Mouse (Mus musculus): ENCODE measurements around the gene Vars. TPM values are rescaled to one million over a fixed set of nuclear protein-coding genes. Genes with fewer than 3 reads are reported as not detected.
"Not testable (repeated sequence)": the region's sequence is repeated elsewhere in the genome, so short reads cannot be mapped to it uniquely, and the experiment has no call there.

The Vars gene
- polyA plus RNA-seq, 1 experiment from 2014 or later = 88.4 TPM

DNA sequence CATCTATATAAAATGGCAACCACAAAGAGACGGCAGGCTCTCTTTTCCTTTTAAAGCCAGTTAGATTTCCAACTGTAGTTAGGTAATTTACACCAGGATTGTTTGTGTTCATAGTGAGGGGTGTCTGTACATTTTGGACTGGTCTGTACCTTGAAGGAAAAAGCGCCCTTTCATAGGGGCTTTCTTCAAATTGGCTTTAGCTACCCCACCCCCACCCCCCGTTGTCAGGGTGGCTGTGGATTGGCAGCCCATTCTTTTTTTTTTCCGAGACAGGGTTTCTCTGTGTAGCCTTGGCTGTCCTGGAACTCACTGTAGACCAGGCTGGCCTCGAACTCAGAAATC is 3.7 kb upstream of the Vars start:
- WGBS = 89% methylated on average over 5 of the region's 5 CpGs
- Histone ChIP-seq H3K4me3 (no peak overlapping the region), H3K4me2 (peak overlapping the region; percentile 12), H3K27ac (no peak overlapping the region), H3K9me3 (replicated peaks) (no peaks in the 10 kb centered on the region), H3K4me1 (peaks cover 44% of the 10 kb centered on the region), H3K9ac (0 out of 2 replicates have a peak overlapping the region, but pooled peaks have one; percentile 12), H3K27me3 (no peaks in the 10 kb centered on the region), H3K36me3 (ENCODE audit: poor library complexity, severe bottlenecking) (peaks cover 35% of the 10 kb centered on the region)
- no peak for ATAC-seq

DNA sequence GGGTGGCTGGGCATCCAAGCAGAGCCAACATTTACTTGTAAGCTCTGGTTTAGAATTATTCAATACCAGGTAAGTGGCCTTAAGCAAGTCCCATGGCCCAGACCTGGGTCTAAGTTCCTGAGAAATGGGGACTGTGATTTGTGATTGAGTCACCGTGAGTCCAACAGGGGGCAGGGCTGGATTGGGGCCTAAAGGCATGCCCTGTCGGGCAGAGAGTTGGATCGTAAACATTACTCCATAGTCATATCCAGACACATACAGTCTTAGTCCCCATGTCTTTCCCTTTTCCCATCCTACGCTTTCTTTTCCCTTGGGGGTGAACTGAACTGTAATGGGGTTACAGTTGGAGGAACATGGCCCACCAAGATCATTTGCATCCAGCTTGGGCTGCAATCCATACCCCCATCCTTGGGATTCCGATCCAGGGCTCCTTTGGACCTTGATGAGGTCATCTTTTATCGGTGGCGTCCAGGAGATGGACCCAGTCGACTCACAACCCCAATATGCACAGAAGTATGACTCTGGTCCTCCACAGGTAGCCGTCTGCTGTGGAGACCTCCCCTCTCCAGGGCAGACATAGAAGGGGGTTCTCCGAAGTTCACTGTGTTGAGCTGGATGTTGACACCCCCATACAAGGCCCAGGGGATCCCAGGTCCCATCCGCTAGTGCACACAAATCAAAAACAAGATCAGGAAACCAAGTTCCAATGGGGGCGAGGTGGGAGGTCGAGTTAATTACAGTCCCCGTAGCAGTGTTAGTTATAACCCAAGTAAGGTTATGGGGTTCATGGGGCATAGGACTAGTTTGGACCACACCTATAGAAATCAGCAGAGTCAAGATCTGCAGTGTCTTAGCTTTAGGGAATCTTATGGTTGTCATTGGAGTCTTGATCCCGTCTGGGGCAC is 2.0 kb upstream of the Vars start:
- peak overlapping the region; percentile 72; the same call in 1 of the 2 replicates for H3K9ac ChIP-seq
- peaks cover 28% of the 10 kb centered on the region for H3K36me3 ChIP-seq (ENCODE audit: poor library complexity, severe bottlenecking)
- H3K9me3 ChIP-seq (replicated peaks) = no peaks in the 10 kb centered on the region
- no peak overlapping the region for H3K27ac ChIP-seq
- WGBS = 95% methylated on average over 15 of the region's 15 CpGs
- H3K27me3 ChIP-seq = no peaks in the 10 kb centered on the region
- H3K4me2 ChIP-seq = peak overlapping the region; percentile 100
- peak overlapping the region; percentile 39 for H3K4me3 ChIP-seq
- peaks cover 59% of the 10 kb centered on the region for H3K4me1 ChIP-seq
- no peak for ATAC-seq

DNA sequence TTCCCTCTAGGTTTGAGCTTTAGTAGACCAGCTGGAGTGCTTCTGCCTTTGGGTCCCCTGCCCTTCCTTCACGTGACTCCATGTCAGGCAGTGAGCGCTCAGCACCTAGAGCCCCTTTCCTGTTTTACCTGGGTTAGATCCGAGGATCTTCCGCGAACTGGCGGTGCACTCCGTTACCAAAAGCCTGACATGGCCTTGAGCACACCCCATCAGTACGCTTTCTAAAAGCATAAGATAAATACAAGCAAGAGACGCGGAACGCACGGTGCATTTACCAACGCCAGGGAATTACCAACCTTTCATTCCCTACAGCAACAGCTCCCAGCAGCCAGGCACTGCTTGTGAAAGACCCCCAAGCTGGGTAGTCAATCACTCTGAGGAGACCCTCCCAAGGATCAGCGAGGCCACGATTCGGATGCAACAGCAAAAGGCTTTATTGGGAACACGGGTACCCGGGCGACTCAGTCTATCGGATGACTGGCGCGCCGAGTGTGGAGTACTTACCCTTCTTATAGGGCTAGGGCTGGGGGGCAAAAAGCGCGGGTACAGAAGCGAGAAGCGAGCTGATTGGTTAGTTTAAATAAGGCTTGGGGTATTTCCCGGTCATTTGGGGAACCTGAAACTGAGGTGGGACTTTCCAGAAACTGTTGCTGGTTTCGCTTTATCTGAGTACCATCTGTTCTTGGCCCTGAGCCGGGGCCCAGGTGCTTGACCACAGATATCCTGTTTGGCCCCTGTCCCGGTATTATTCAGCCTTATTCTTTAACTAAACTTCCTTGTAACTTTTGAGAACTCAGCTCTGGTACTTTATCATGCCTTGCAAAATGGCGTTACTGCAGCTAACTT is 693 bp upstream of the Vars start:
- peak overlapping the region; percentile 94 for H3K4me3 ChIP-seq

DNA sequence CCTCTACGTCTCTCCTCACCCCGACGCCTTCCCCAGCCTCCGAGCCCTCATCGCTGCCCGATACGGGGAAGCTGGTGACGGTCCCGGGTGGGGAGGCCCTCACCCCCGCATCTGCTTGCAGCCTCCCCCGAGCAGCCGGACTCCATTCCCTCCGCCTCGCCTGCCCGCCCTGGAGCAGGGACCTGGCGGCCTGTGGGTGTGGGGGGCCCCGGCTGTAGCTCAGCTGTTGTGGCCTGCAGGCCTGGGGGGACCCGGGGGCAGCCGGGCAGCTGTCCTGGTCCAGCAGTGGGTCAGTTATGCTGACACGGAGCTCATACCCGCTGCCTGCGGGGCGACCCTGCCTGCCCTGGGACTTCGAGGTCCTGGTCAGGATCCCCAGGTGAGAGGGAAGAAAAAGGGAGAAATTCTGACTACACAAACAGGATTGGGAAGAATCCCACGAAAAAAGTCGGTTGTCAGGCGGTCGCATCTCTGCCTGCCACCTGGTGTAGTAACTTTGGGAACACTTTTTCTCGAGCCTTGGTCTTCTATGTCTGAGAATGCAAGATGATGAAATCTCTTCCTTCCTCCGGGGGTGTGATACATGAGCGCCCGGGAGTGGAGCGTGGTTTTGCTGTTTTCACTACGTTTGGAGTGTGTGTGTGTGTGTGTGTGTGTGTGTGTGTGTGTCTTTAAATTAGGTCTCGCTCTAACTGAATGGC is 815 bp downstream of the Vars start:
- H3K27ac ChIP-seq = peak overlapping the region; percentile 98
- peak overlapping the region; percentile 94 for H3K4me3 ChIP-seq
- under 1% methylated on average over 35 of the region's 35 CpGs for WGBS
- H3K9ac ChIP-seq = peak overlapping the region; percentile 97
- no peaks in the 10 kb centered on the region for H3K9me3 ChIP-seq (replicated peaks)
- H3K4me1 ChIP-seq = peaks cover 56% of the 10 kb centered on the region
- peaks cover 51% of the 10 kb centered on the region for H3K36me3 ChIP-seq (ENCODE audit: poor library complexity, severe bottlenecking)
- no peaks in the 10 kb centered on the region for H3K27me3 ChIP-seq
- no peak for ATAC-seq
- peak overlapping the region; percentile 100 for H3K4me2 ChIP-seq

More for the DNA sequence above, 693 bp upstream of the Vars start:
- Histone ChIP-seq H3K4me2 (peak overlapping the region; percentile 100), H3K36me3 (ENCODE audit: poor library complexity, severe bottlenecking) (peaks cover 40% of the 10 kb centered on the region), H3K27ac (peak overlapping the region; percentile 98), H3K4me1 (peaks cover 59% of the 10 kb centered on the region), H3K9ac (peak overlapping the region; percentile 97)
- not testable (repeated sequence) for H3K27me3 ChIP-seq; H3K9me3 ChIP-seq (replicated peaks); ATAC-seq
- 25% methylated on average over 30 of the region's 32 CpGs for WGBS

DNA sequence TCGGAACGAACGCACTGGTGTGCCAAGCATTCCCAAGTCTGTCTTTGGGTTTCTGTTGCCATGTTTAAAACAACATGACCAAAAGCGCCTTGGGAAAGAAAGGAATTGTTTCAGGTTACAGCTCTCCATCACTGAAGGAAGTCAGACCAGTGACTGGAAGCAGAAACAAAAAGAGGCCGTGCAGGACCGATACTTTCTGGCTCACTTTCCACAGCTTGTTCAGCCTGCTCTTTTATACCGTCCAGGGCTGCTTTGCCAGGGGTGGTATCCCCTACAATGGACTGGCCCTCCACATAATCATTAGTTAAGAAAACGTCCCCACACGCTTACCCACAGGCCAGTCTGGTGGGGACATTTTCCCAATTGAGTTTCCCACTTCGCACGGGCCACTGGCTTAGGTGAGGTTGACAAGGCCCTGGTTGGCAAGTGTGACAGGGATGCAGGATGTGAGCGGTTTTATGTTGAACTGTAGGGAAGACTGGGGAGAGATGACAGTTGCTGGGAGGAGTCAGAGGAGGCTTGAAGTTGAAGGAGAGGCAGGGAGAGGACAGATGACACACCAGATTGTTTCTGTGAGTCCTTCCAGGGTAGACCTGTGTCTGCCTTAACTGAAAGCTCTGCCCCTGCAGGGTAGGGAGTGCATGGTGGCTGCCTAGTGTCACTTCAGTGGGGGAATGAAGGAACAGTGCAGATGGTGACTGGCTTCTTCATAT is 1.5 kb downstream of the Vars start:
- ATAC-seq = no peak
- H3K27ac ChIP-seq = peak overlapping the region; percentile 98

DNA sequence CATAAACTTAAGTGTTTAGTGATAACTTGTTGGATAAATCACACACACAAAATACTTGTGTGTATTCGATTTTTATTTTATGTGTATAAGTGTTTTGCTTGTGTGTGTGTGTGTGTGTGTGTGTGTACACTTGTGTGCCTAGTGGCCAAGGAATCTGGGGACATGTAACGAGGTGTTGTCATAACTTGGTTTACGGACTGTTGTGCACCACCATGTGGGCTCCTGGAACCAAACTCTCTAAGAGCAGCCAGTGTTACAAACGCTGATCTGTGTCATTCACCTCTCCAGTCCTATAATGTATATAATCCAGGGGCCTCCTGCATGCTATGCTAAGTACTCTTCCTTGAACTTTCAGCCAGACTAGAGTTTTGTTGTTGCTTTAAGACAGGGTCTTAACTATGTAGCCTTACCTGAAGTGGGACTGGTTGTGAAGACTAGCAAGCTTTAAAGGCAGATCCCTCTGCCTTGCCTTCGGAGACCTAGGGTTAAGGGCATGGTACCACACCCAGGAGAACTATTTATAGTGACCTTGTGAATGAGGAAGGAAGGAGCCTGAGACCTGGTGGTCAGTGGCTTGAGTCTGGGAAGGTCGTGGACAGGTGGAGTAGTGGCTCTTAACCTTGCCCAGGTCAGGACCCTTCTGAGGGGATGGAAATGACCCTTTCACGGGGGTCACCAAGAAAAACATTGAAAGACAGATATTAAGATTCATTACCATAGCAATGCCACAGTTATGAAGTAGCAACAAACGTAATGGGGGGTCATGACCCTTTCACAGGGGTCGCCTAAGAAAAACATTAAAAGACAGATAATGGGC is 2.4 kb downstream of the Vars start:
- no peak for ATAC-seq
- Histone ChIP-seq H3K27ac (0 out of 2 replicates have a peak overlapping the region, but pooled peaks have one; percentile 98), H3K9ac (peak overlapping the region; percentile 97), H3K4me3 (peak overlapping the region; percentile 94), H3K36me3 (ENCODE audit: poor library complexity, severe bottlenecking) (peaks cover 52% of the 10 kb centered on the region), H3K9me3 (replicated peaks) (no peaks in the 10 kb centered on the region), H3K27me3 (no peaks in the 10 kb centered on the region), H3K4me1 (peaks cover 41% of the 10 kb centered on the region), H3K4me2 (peak overlapping the region; percentile 100)
- 76% methylated on average over 9 of the region's 9 CpGs for WGBS

More for the DNA sequence above, 1.5 kb downstream of the Vars start:
- Histone ChIP-seq H3K4me1 (peaks cover 49% of the 10 kb centered on the region), H3K27me3 (no peaks in the 10 kb centered on the region), H3K9ac (peak overlapping the region; percentile 97), H3K4me2 (peak overlapping the region; percentile 100), H3K36me3 (ENCODE audit: poor library complexity, severe bottlenecking) (peaks cover 52% of the 10 kb centered on the region), H3K9me3 (replicated peaks) (no peaks in the 10 kb centered on the region), H3K4me3 (peak overlapping the region; percentile 94)
- 7% methylated on average over 12 of the region's 12 CpGs for WGBS

DNA sequence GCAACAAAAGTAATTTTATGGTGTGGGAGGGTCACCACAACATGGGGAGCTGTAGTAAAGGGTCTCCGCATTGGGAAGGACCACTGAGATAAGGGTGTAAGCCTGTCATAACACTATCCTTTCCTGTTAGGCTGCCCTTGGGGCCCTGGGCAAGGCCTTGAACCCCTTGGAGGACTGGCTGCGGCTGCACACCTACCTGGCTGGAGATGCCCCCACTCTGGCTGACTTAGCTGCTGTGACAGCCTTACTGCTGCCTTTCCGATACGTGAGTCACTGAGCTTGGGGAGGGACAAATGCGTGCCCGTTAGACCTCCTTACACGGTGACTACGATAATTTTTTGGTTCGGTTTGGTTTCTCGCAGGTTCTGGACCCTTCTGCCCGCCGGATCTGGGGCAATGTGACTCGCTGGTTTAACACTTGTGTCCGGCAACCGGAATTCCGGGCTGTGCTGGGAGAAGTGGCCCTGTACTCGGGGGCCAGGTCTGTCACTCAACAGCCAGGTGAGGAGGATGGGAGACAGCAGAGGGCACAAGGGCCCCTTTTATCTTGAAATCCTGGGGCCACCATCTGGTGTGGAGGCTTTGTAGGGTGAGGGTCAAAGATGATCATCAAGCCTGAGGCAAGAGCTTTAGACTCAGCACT is 3.4 kb downstream of the Vars start:
- WGBS = 95% methylated on average over 17 of the region's 17 CpGs
- H3K9ac ChIP-seq = no peak overlapping the region
- H3K36me3 ChIP-seq (ENCODE audit: poor library complexity, severe bottlenecking) = peaks cover 52% of the 10 kb centered on the region
- no peaks in the 10 kb centered on the region for H3K9me3 ChIP-seq (replicated peaks)
- no peak overlapping the region for H3K4me2 ChIP-seq
- H3K4me3 ChIP-seq = no peak overlapping the region
- H3K4me1 ChIP-seq = peaks cover 31% of the 10 kb centered on the region
- H3K27me3 ChIP-seq = no peaks in the 10 kb centered on the region
- H3K27ac ChIP-seq = no peak overlapping the region
- no peak for ATAC-seq

DNA sequence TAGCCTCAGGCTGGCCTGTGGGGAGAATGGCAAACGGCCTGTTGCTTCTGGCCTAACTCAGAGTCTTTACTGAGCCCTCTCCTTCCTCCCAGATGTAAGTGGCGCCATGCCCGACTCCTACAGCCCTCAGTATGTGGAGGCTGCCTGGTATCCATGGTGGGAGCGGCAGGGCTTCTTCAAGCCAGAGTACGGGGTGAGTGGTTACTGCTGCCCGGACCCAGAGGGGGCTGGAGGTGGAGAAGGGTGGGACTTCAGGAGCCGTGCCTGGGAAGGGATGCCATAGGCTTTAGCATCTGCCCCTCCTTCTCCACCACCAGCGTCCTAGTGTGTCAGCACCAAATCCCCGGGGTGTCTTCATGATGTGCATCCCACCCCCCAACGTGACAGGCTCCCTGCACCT is 4.4 kb downstream of the Vars start:
- no peaks in the 10 kb centered on the region for H3K9me3 ChIP-seq (replicated peaks)
- no peak overlapping the region for H3K4me2 ChIP-seq
- H3K4me3 ChIP-seq = no peak overlapping the region
- H3K27ac ChIP-seq = no peak overlapping the region
- 94% methylated on average over 10 of the region's 10 CpGs for WGBS
- ATAC-seq = no peak
- H3K36me3 ChIP-seq (ENCODE audit: poor library complexity, severe bottlenecking) = peaks cover 61% of the 10 kb centered on the region
- H3K9ac ChIP-seq = 0 out of 2 replicates have a peak overlapping the region, but pooled peaks have one; percentile 5
- H3K27me3 ChIP-seq = no peaks in the 10 kb centered on the region
- H3K4me1 ChIP-seq = peaks cover 22% of the 10 kb centered on the region

DNA sequence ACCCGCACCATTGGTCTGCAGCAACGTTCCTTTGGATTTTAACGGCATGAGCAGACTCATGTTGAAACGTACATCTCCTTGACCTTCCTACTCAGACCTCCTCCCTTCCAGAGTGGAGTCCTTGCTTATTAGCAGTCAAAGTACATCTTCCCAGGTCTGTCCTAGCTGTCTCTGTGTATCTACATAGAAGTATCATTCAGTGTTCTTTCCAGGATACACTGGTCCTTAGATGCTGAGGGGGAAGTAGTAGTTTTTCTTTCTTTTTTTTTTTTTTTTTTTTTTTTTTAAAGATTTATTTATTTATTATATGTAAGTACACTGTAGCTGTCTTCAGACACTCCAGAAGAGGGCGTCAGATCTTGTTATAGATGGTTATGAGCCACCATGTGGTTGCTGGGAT is 5.1 kb downstream of the Vars start:
- H3K9me3 ChIP-seq (replicated peaks); H3K4me3 ChIP-seq; H3K27ac ChIP-seq; H3K27me3 ChIP-seq; H3K4me2 ChIP-seq; ATAC-seq: not testable (repeated sequence)
- peaks cover 68% of the 10 kb centered on the region for H3K36me3 ChIP-seq (ENCODE audit: poor library complexity, severe bottlenecking)
- H3K4me1 ChIP-seq = peaks cover 21% of the 10 kb centered on the region
- WGBS = 98% methylated on average over 4 of the region's 5 CpGs
- H3K9ac ChIP-seq = 0 out of 2 replicates have a peak overlapping the region, but pooled peaks have one; percentile 5

DNA sequence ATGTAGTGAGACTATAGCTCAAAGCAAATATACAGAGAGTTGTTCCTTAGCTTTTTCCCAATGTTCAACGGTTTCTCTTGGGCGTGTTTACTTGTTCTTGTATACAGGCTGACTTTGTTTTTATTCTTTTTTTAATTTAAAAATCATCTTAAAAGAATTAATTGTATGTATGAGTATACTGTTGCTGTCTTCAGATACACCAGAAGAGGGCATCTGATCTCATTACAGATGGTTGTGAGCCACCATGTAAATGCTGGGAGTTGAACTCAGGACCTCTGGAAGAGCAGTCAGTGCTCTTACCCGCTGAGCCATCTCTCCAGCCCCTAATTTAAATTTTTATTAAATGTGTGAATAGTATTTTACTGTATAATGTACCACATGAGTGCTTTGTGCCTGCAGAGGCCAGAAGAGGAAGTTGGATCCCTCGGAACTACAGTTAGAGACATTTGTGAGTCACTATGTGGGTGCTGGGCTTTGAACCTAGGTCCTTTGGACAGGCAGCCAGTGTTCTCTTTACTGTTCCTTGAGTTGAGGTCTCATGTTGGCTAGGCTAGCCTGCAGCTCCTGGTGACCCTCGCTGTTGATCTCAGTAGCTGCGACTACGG is 6.7 kb downstream of the Vars start:
- no peak for ATAC-seq
- Histone ChIP-seq H3K27me3 (no peaks in the 10 kb centered on the region), H3K4me3 (no peak overlapping the region), H3K36me3 (ENCODE audit: poor library complexity, severe bottlenecking) (peaks cover 84% of the 10 kb centered on the region), H3K9ac (no peak overlapping the region), H3K9me3 (replicated peaks) (no peaks in the 10 kb centered on the region), H3K4me2 (no peak overlapping the region), H3K27ac (no peak overlapping the region), H3K4me1 (peaks cover 10% of the 10 kb centered on the region)
- WGBS = 96% methylated on average over 7 of the region's 7 CpGs
